ENCODE assay signal across 9 mouse cellular contexts in the genomic region with DNA sequence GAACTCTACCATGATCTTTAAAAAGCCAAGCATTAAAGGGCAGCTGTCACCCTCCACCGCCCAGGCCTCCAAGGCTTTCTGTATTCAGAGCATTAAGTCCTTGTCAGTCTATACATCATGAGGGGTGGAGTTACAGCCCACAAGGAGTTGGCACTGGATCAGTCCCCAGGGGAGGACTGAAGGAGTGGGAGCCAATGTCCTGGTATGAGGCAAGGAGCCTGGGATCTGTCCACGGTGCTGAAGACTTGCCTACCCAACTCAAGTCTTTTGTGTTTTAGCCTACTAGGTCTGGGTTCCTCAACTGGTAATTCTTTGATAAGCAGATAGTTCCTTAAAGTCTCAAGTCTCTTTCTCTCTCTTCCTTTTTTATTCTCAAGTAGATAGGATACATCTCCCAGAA.
DNase-seq lines count a peak whose midpoint lies in the region; ATAC-seq and TF ChIP-seq lines count a peak whose summit lies in the region.
"Had no signal": no experiment of that assay in that cellular context is flagged by ENCODE, and none has a peak within 500 bp of the region (broad histone marks: within the 10 kb centered on the region; RNA-seq: fewer than 3 reads in every experiment).

No protein-coding gene starts in this region.

- TF ChIP-seq POLR2A in lung, adult 2 months (IDR thresholded peaks at IDR 0.05; ENCODE audit: borderline replicate concordance, extremely low read depth, low read depth, low read length), result no peak

- H3K4me3 ChIP-seq in lung, embryonic 14.5 days (ENCODE audit: low read depth, low read length), result no peak overlapping the region
- H3K4me3 ChIP-seq in lung, adult 2 months (replicated peaks; ENCODE audit: extremely low read depth, low read depth, low read length), result no peak overlapping the region
- no peak overlapping the region for H3K4me3 ChIP-seq in midbrain, postnatal 0 days (ENCODE audit: low read depth, low read length)
- H3K4me3 ChIP-seq: liver, embryonic 15.5 days had no signal

- H3K27me3 ChIP-seq in lung, embryonic 14.5 days (ENCODE audit: insufficient read depth, low read length), result no peaks in the 10 kb centered on the region
- peaks cover 3% of the 10 kb centered on the region; the same call in 1 of the 2 replicates for H3K27me3 ChIP-seq in midbrain, postnatal 0 days (ENCODE audit: insufficient read depth, low read length)

- intact Hi-C loops in gastrocnemius, postnatal 36 days (cut with DNase I), result no loop called here

- no peak overlapping the region for H3K9ac ChIP-seq in lung, embryonic 14.5 days
- H3K9ac ChIP-seq in midbrain, postnatal 0 days (replicated peaks; ENCODE audit: low read length, poor library complexity, severe bottlenecking), result no peak overlapping the region
- H3K9ac ChIP-seq: liver, embryonic 15.5 days had no signal

- WGBS in lung, embryonic 14.5 days, result 9% methylated on average over 2 of the region's 2 CpGs
- 7% methylated on average over 2 of the region's 2 CpGs for WGBS in lung, adult 2 months
- WGBS in midbrain, postnatal 0 days, result 21% methylated on average over 2 of the region's 2 CpGs

- peak; percentile 93 for DNase-seq in lung, embryonic 14.5 days
- no peak for DNase-seq in lung, adult 2 months
- DNase-seq in ZHBTc4 (ENCODE audit: low read depth, low spot score), result peak; percentile 85
- peak; percentile 5 for DNase-seq in induced T-regulatory cell, adult 2 months (ENCODE audit: low read depth)
- DNase-seq in midbrain, postnatal 0 days (ENCODE audit: low spot score), result peak; percentile 51
- DNase-seq in right cerebral cortex, postnatal 14 days, result no peak
- DNase-seq in gastrocnemius, adult 18-20 months (ENCODE audit: low spot score), result no peak
- DNase-seq in gastrocnemius, postnatal 36 days, result no peak

- ATAC-seq in lung, embryonic 14.5 days (ENCODE audit: insufficient read depth), result peak; percentile 69; the same call in 1 of the 2 replicates
- no peak for ATAC-seq in midbrain, postnatal 0 days (ENCODE audit: low FRiP score)

- H3K36me3 ChIP-seq in lung, embryonic 14.5 days (ENCODE audit: insufficient read depth), result no peaks in the 10 kb centered on the region
- no peaks in the 10 kb centered on the region for H3K36me3 ChIP-seq in midbrain, postnatal 0 days (ENCODE audit: insufficient read depth, low read length)
- H3K36me3 ChIP-seq: liver, embryonic 15.5 days had no signal

- no peak for TF ChIP-seq CTCF in lung, embryonic 14.5 days (IDR thresholded peaks at IDR 0.05; ENCODE audit: low read depth)
- TF ChIP-seq CTCF in lung, adult 2 months (IDR thresholded peaks at IDR 0.05; ENCODE audit: insufficient read depth, low read length), result no peak
- no peak for TF ChIP-seq CTCF in midbrain, postnatal 0 days (IDR thresholded peaks at IDR 0.05)

- H3K27ac ChIP-seq in lung, embryonic 14.5 days (ENCODE audit: low read depth), result no peak overlapping the region
- H3K27ac ChIP-seq in midbrain, postnatal 0 days (ENCODE audit: low read depth, low read length), result no peak overlapping the region
- H3K27ac ChIP-seq: liver, embryonic 15.5 days had no signal

- H3K9me3 ChIP-seq in lung, embryonic 14.5 days (ENCODE audit: low read depth, low read length), result no peaks in the 10 kb centered on the region
- no peaks in the 10 kb centered on the region for H3K9me3 ChIP-seq in midbrain, postnatal 0 days (ENCODE audit: low read length)
- H3K9me3 ChIP-seq: liver, embryonic 15.5 days had no signal

- H3K4me1 ChIP-seq in lung, embryonic 14.5 days (ENCODE audit: insufficient read depth), result no peaks in the 10 kb centered on the region
- H3K4me1 ChIP-seq in lung, adult 2 months (ENCODE audit: control insufficient read depth, insufficient read depth, low read length), result no peaks in the 10 kb centered on the region
- peaks cover 3% of the 10 kb centered on the region; the same call in 1 of the 2 replicates for H3K4me1 ChIP-seq in midbrain, postnatal 0 days (ENCODE audit: insufficient read depth, low read length)

- H3K4me2 ChIP-seq in lung, embryonic 14.5 days, result no peak overlapping the region
- H3K4me2 ChIP-seq in midbrain, postnatal 0 days (ENCODE audit: low read depth, low read length, poor library complexity, severe bottlenecking), result no peak overlapping the region
- H3K4me2 ChIP-seq: liver, embryonic 15.5 days had no signal

Comparison
In these comparisons a context has a peak if more than half of its experiments do, and no peak if none do; other contexts are left out.
1. DNase-seq: peak in lung, embryonic 14.5 days (single experiment), ZHBTc4 (single experiment), induced T-regulatory cell, adult 2 months (single experiment) and midbrain, postnatal 0 days (single experiment); none in lung, adult 2 months (single experiment), right cerebral cortex, postnatal 14 days (single experiment), gastrocnemius, adult 18-20 months (single experiment) and gastrocnemius, postnatal 36 days (0 of 2).